Mouse (Mus musculus) kidney, postnatal 0 days (tissue): ENCODE results near the gene Trrap. TPM values are rescaled to one million over a fixed set of nuclear protein-coding genes. Genes with fewer than 3 reads are reported as not detected.

Source experiments
- ATAC-seq: fragments of 200-750 bp; cut with Nextera tagmentation; replicated peaks from 2 replicates; pipeline ENCODE4 v1.8.0; 2017; ENCODE audit warnings: low read depth, moderate number of reproducible peaks, moderate TSS enrichment, moderate library complexity; ENCODE audit not compliant: low FRiP score
- DNase-seq: peaks from one replicate; pipeline ENCODE4 v3.0.0-alpha.2; 2016; ENCODE audit warnings: low spot score
- H3K27ac ChIP-seq: fragments of 300-500 bp; sonication (generic); 2 replicates; pipeline ENCODE4 v1.5.1; 2014; ENCODE audit warnings: mild to moderate bottlenecking
- H3K27me3 ChIP-seq: fragments of 300-500 bp; sonication (generic); 2 replicates; pipeline ENCODE4 v1.6.1; 2014; ENCODE audit warnings: low read length, mixed read lengths; ENCODE audit not compliant: insufficient read depth
- H3K36me3 ChIP-seq: fragments of 300-500 bp; sonication (generic); 2 replicates; pipeline ENCODE4 v1.6.1; 2014; ENCODE audit warnings: low read length, mixed read lengths; ENCODE audit not compliant: insufficient read depth
- H3K4me1 ChIP-seq: fragments of 300-500 bp; sonication (generic); replicated peaks from 2 replicates; pipeline ENCODE4 v1.6.1; 2014; ENCODE audit warnings: antibody characterized with exemption, low read length, mixed read lengths; ENCODE audit not compliant: insufficient read depth
- H3K4me2 ChIP-seq: fragments of 300-500 bp; sonication (generic); 2 replicates; pipeline ENCODE4 v1.6.1; 2014; ENCODE audit warnings: mild to moderate bottlenecking, low read length, moderate library complexity, mixed read lengths
- H3K4me3 ChIP-seq: fragments of 300-500 bp; sonication (generic); replicated peaks from 2 replicates; pipeline ENCODE4 v1.5.1; 2014; ENCODE audit warnings: low read depth, low read length
- H3K9ac ChIP-seq: fragments of 300-500 bp; sonication (generic); 2 replicates; pipeline ENCODE4 v1.6.1; 2014; ENCODE audit warnings: low read depth, low read length
- H3K9me3 ChIP-seq: fragments of 300-500 bp; sonication (generic); replicated peaks from 2 replicates; pipeline ENCODE4 v1.6.1; 2016; ENCODE audit warnings: low read length, inconsistent platforms, mixed read lengths
- CTCF ChIP-seq: IDR thresholded peaks from 2 replicates; pipeline ENCODE4 v1.5.1; 2016; ENCODE audit warnings: antibody characterized with exemption, low read depth, mild to moderate bottlenecking, moderate library complexity
- WGBS: fragments of 180-500 bp; shearing (Covaris S2); extraction: QIAGEN DNeasy Blood & Tissue Kit; methylation state at CpG from one replicate; pipeline ENCODE4 v1.1.7; 2014; 5-methylcytosine and 5-hydroxymethylcytosine counted together
- polyA plus RNA-seq: library from polyadenylated mRNA; unstranded; fragments of >200 nt; fragmentation: Nextera tagmentation; extraction: Ambion mirVana; gene quantifications from 2 replicates; pipeline ENCODE4 v1.2.1, GENCODE M21; 2015

Trrap gene
- polyA plus RNA-seq, 1 experiment from 2014 or later, result 41.1 TPM

GRCm38 (mm10) chr5:144829631-144830030 is 62.1 kb downstream of the Trrap start:
- DNase-seq (no peak), ATAC-seq (no peak)
- H3K27ac ChIP-seq, result no peak overlapping the region
- no peak overlapping the region for H3K4me3 ChIP-seq
- no peaks in the 10 kb centered on the region for H3K4me1 ChIP-seq
- no peaks in the 10 kb centered on the region for H3K9me3 ChIP-seq
- H3K4me2 ChIP-seq, result no peak overlapping the region
- peaks cover 97% of the 10 kb centered on the region for H3K36me3 ChIP-seq
- WGBS, result 83% methylated on average over 4 of the region's 4 CpGs
- TF ChIP-seq CTCF, result no peak
- H3K9ac ChIP-seq, result no peak overlapping the region
- no peaks in the 10 kb centered on the region for H3K27me3 ChIP-seq

- ATAC-seq (no peak), DNase-seq (no peak)
- WGBS, result 87% methylated on average over 9 of the region's 9 CpGs
- TF ChIP-seq CTCF, result no peak
- no peaks in the 10 kb centered on the region for H3K27me3 ChIP-seq
- H3K9ac ChIP-seq, result no peak overlapping the region
- H3K36me3 ChIP-seq, result peaks cover 95% of the 10 kb centered on the region
- H3K4me1 ChIP-seq, result no peaks in the 10 kb centered on the region
- no peak overlapping the region for H3K4me3 ChIP-seq
- no peak overlapping the region for H3K27ac ChIP-seq
- no peak overlapping the region for H3K4me2 ChIP-seq
- no peaks in the 10 kb centered on the region for H3K9me3 ChIP-seq
Measured at GRCm38 (mm10) chr5:144831840-144832469, 64.4 kb downstream of the Trrap start.

- no peaks in the 10 kb centered on the region for H3K4me1 ChIP-seq
- no peak overlapping the region for H3K4me3 ChIP-seq
- no peaks in the 10 kb centered on the region for H3K27me3 ChIP-seq
- no peak overlapping the region for H3K9ac ChIP-seq
- 93% methylated on average over 3 of the region's 3 CpGs for WGBS
- H3K27ac ChIP-seq, result no peak overlapping the region
- peaks cover 90% of the 10 kb centered on the region for H3K36me3 ChIP-seq
- peak; percentile 70 for DNase-seq
- no peaks in the 10 kb centered on the region for H3K9me3 ChIP-seq
- TF ChIP-seq CTCF, result peak; percentile 56
- no peak for ATAC-seq
- H3K4me2 ChIP-seq, result no peak overlapping the region
Measured at GRCm38 (mm10) chr5:144836100-144836499, 68.6 kb downstream of the Trrap start.

GRCm38 (mm10) chr5:144845352-144845751 is 77.8 kb downstream of the Trrap start:
- H3K27ac ChIP-seq, result no peak overlapping the region
- H3K4me3 ChIP-seq, result no peak overlapping the region
- DNase-seq (no peak), ATAC-seq (no peak)
- peaks cover 88% of the 10 kb centered on the region for H3K36me3 ChIP-seq
- H3K4me1 ChIP-seq, result no peaks in the 10 kb centered on the region
- no peaks in the 10 kb centered on the region for H3K9me3 ChIP-seq
- TF ChIP-seq CTCF, result no peak
- no peaks in the 10 kb centered on the region for H3K27me3 ChIP-seq
- no peak overlapping the region for H3K9ac ChIP-seq
- 95% methylated on average over 20 of the region's 20 CpGs for whole genome bisulfite sequencing
- H3K4me2 ChIP-seq, result no peak overlapping the region

GRCm38 (mm10) chr5:144848735-144849134 is 81.2 kb downstream of the Trrap start:
- ATAC-seq (no peak), DNase-seq (no peak)
- Histone ChIP-seq H3K9ac (no peak overlapping the region), H3K36me3 (peaks cover 90% of the 10 kb centered on the region), H3K4me2 (no peak overlapping the region), H3K4me1 (no peaks in the 10 kb centered on the region), H3K27ac (no peak overlapping the region), H3K4me3 (no peak overlapping the region), H3K9me3 (no peaks in the 10 kb centered on the region), H3K27me3 (no peaks in the 10 kb centered on the region)
- no peak for TF ChIP-seq CTCF
- 75% methylated on average over 5 of the region's 5 CpGs for WGBS

GRCm38 (mm10) chr5:144849932-144850331 is 82.4 kb downstream of the Trrap start:
- Histone ChIP-seq H3K4me3 (no peak overlapping the region), H3K9ac (no peak overlapping the region), H3K27me3 (no peaks in the 10 kb centered on the region), H3K9me3 (no peaks in the 10 kb centered on the region), H3K4me2 (no peak overlapping the region), H3K4me1 (no peaks in the 10 kb centered on the region), H3K27ac (no peak overlapping the region), H3K36me3 (peaks cover 89% of the 10 kb centered on the region)
- no peak for ATAC-seq
- TF ChIP-seq CTCF, result no peak
- no peak for DNase-seq
- 93% methylated on average over 10 of the region's 10 CpGs for WGBS

GRCm38 (mm10) chr5:144851820-144852219 is 84.3 kb downstream of the Trrap start:
- H3K9ac ChIP-seq, result no peak overlapping the region
- 93% methylated on average over 3 of the region's 3 CpGs for WGBS
- no peaks in the 10 kb centered on the region for H3K4me1 ChIP-seq
- no peak for DNase-seq
- no peak overlapping the region for H3K27ac ChIP-seq
- no peak for ATAC-seq
- no peak; the same call in 1 of the 2 replicates for TF ChIP-seq CTCF
- H3K36me3 ChIP-seq, result peaks cover 79% of the 10 kb centered on the region
- no peaks in the 10 kb centered on the region for H3K27me3 ChIP-seq
- no peaks in the 10 kb centered on the region for H3K9me3 ChIP-seq
- no peak overlapping the region for H3K4me3 ChIP-seq
- H3K4me2 ChIP-seq, result no peak overlapping the region
